Mouse (Mus musculus) left cerebral cortex, postnatal 14 days (tissue): ENCODE data around the gene Cxcl1. TPM values are rescaled to one million over a fixed set of nuclear protein-coding genes. Genes with fewer than 3 reads are reported as not detected.
"Not testable (repeated sequence)": the region's sequence is repeated elsewhere in the genome, so short reads cannot be mapped to it uniquely, and the experiment has no call there.

Experiments used
- DNase-seq, 2 experiments: peaks; one replicate each; pipeline ENCODE4 v3.0.0; 2021 to 2022; ENCODE audit warnings: low spot score in 2 of 2, mixed read lengths in 1 of 2
- intact Hi-C: fragments of 180-260 bp; cut with DNase I; formaldehyde crosslinking; loops from one replicate; pipeline ENCODE4 v1.15.1; 2025
- long read RNA-seq, 2 experiments: library from polyadenylated mRNA; stranded (forward); transcript quantifications; one replicate each; pipeline ENCODE4 v2.0.0; 2021
- total RNA-seq, 2 experiments: library from RNA; stranded (reverse); gene quantifications; 2 replicates each; pipeline ENCODE4 v1.2.3; 2021

Cxcl1 gene
- under 1 TPM in 1 of 2 experiments, not detected in 1; 0.49 TPM for total RNA-seq
- long read RNA-seq, experiment 1, partial matches to known transcripts: 0 of 1 reads
- long read RNA-seq, experiment 1, other reads (novel, unspliced or antisense): 0 of 1 reads
- long read RNA-seq, experiment 2, partial matches to known transcripts: 0 of 1 reads
- long read RNA-seq, experiment 2, other reads (novel, unspliced or antisense): 0 of 1 reads

- no peak for DNase-seq
- intact Hi-C loops: no loop called here
Measured at GRCm38 (mm10) chr5:90890519-90891463, at the start of gene Cxcl1. Gene Cxcl1, plus strand, starts transcription at chr5:90891241.

GRCm38 (mm10) chr5:90843891-90844290, 47.1 kb upstream of the Cxcl1 start:
- no peak for DNase-seq
- intact Hi-C loops: no loop called here

- intact Hi-C loops, DNase-seq: not testable (repeated sequence)
Measured at GRCm38 (mm10) chr5:90850096-90850495, 40.9 kb upstream of the Cxcl1 start.

- DNase-seq, intact Hi-C loops: not testable (repeated sequence)
Measured at GRCm38 (mm10) chr5:90851391-90851790, 39.6 kb upstream of the Cxcl1 start.

- intact Hi-C loops: no loop called here
- no peak for DNase-seq
Measured at GRCm38 (mm10) chr5:90853206-90853605, 37.8 kb upstream of the Cxcl1 start.

- no peak for DNase-seq
Measured at GRCm38 (mm10) chr5:90855308-90856230, 35.5 kb upstream of the Cxcl1 start.

GRCm38 (mm10) chr5:90857463-90857862, 33.6 kb upstream of the Cxcl1 start:
- no peak for DNase-seq
- intact Hi-C loops: no loop called here

More at GRCm38 (mm10) chr5:90855308-90856230, 35.5 kb upstream of the Cxcl1 start:
- intact Hi-C loops: no loop called here

- no peak for DNase-seq
- intact Hi-C loops: no loop called here
Measured at GRCm38 (mm10) chr5:90858429-90858828, 32.6 kb upstream of the Cxcl1 start.

- intact Hi-C loops: no loop called here
- DNase-seq: no peak
Measured at GRCm38 (mm10) chr5:90859031-90859430, 32.0 kb upstream of the Cxcl1 start.

GRCm38 (mm10) chr5:90861876-90862375, 29.1 kb upstream of the Cxcl1 start:
- no peak for DNase-seq
- intact Hi-C loops: no loop called here

GRCm38 (mm10) chr5:90866770-90867169, 24.3 kb upstream of the Cxcl1 start:
- intact Hi-C loops: loop anchor here (2.0 kb wide), 1 partner anchor 206 kb away; no protein-coding TSS in a partner anchor
- DNase-seq: no peak

- intact Hi-C loops: no loop called here
Measured at GRCm38 (mm10) chr5:90872377-90872776, 18.7 kb upstream of the Cxcl1 start.

GRCm38 (mm10) chr5:90876045-90876444, 15.0 kb upstream of the Cxcl1 start:
- intact Hi-C loops: no loop called here
- DNase-seq: no peak

More at GRCm38 (mm10) chr5:90872377-90872776, 18.7 kb upstream of the Cxcl1 start:
- no peak for DNase-seq

GRCm38 (mm10) chr5:90876471-90877172, 14.4 kb upstream of the Cxcl1 start:
- intact Hi-C loops: no loop called here

GRCm38 (mm10) chr5:90877173-90877512, 13.9 kb upstream of the Cxcl1 start:
- intact Hi-C loops: no loop called here
- no peak for DNase-seq

More at GRCm38 (mm10) chr5:90876471-90877172, 14.4 kb upstream of the Cxcl1 start:
- no peak for DNase-seq

- no peak for DNase-seq
- intact Hi-C loops: no loop called here
Measured at GRCm38 (mm10) chr5:90879307-90880014, 11.6 kb upstream of the Cxcl1 start.

- DNase-seq: no peak
- intact Hi-C loops: no loop called here
Measured at GRCm38 (mm10) chr5:90880335-90880850, 10.6 kb upstream of the Cxcl1 start.

- no peak for DNase-seq
- intact Hi-C loops: no loop called here
Measured at GRCm38 (mm10) chr5:90881021-90881420, 10.0 kb upstream of the Cxcl1 start.
